Comparison of ENCODE assay signal across 11 mouse cellular contexts in the genomic region with DNA sequence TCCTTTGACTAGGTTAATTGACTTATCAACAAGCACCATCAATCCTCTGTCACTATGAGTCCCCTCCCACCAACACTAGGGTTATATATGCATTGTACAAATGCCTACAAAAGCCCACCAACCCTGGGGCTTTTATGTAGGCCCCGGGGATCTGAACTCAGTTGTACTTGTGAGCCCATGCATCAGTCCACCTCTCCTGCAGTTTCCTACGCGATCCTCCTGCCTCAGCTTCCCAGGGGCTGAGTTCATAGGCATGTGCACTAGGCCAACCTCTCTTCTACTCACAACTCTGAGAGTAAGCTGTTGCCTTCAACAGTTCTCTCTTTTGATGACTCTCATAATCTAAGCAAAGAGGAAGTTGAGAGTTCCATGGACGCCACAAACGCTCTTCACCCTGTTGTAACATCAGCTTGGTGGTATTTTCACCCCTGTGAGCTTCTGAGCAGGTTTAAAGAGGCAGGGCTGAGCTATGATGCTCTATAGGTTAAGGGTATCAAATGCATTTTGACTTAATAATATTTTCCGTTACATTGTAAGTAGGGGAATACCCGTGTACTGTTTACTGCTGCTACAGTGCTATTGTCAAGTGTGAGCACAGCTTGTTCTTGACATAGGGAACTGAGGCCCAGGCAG. TPM values are rescaled to one million over a fixed set of nuclear protein-coding genes. Genes with fewer than 3 reads are reported as not detected.
DNase-seq lines count a peak whose midpoint lies in the region; ATAC-seq and TF ChIP-seq lines count a peak whose summit lies in the region.
"Had no signal": no experiment of that assay in that cellular context is flagged by ENCODE, and none has a peak within 500 bp of the region (broad histone marks: within the 10 kb centered on the region; RNA-seq: fewer than 3 reads in every experiment).

No protein-coding gene starts in this region.

- no peak for ATAC-seq in heart, embryonic 11.5 days (replicated peaks; ENCODE audit: insufficient number of reproducible peaks, low FRiP score, low TSS enrichment)
- peak; percentile 32 for ATAC-seq in megakaryocyte progenitor cell, adult 5-6 weeks (replicated peaks; ENCODE audit: poor library complexity)
- ATAC-seq: hindbrain, embryonic 16.5 days had no signal

- WGBS in heart, embryonic 11.5 days (ENCODE audit: insufficient replicate concordance), result 88% methylated on average over 7 of the region's 7 CpGs

- no peak overlapping the region for H3K4me3 ChIP-seq in heart, embryonic 11.5 days (ENCODE audit: low read depth, low read length)
- no peak overlapping the region for H3K4me3 ChIP-seq in bone marrow macrophage, adult 2 months (ENCODE audit: insufficient read depth, low read length)
- H3K4me3 ChIP-seq: neural tube, embryonic 15.5 days had no signal

- no peaks in the 10 kb centered on the region for H3K27me3 ChIP-seq in heart, embryonic 11.5 days (ENCODE audit: control insufficient read depth, insufficient read depth, low read length)
- H3K27me3 ChIP-seq: neural tube, embryonic 15.5 days had no signal

- no peak for TF ChIP-seq CTCF in bone marrow macrophage, adult 2 months (IDR thresholded peaks at IDR 0.05; ENCODE audit: low read depth, low read length)

- no peaks in the 10 kb centered on the region for H3K9me3 ChIP-seq in heart, embryonic 11.5 days (replicated peaks; ENCODE audit: control insufficient read depth, low read length)
- H3K9me3 ChIP-seq: neural tube, embryonic 15.5 days had no signal

- H3K36me3 ChIP-seq in heart, embryonic 11.5 days (ENCODE audit: control insufficient read depth, insufficient read depth, low read length), result no peaks in the 10 kb centered on the region
- H3K36me3 ChIP-seq: neural tube, embryonic 15.5 days had no signal

- H3K27ac ChIP-seq in heart, embryonic 11.5 days (ENCODE audit: low read depth, low read length), result peak overlapping the region; percentile 48
- H3K27ac ChIP-seq in bone marrow macrophage, adult 2 months (ENCODE audit: insufficient read depth, low read depth, low read length), result peak overlapping the region; percentile 77
- H3K27ac ChIP-seq: neural tube, embryonic 15.5 days had no signal

- H3K4me1 ChIP-seq in heart, embryonic 11.5 days (ENCODE audit: control insufficient read depth, insufficient read depth, low read length), result peaks cover 39% of the 10 kb centered on the region
- peaks cover 65% of the 10 kb centered on the region for H3K4me1 ChIP-seq in bone marrow macrophage, adult 2 months (ENCODE audit: control insufficient read depth, insufficient read depth, low read length)
- H3K4me1 ChIP-seq: neural tube, embryonic 15.5 days had no signal

- H3K4me2 ChIP-seq in heart, embryonic 11.5 days, result no peak overlapping the region
- H3K4me2 ChIP-seq: neural tube, embryonic 15.5 days had no signal

- no peak for DNase-seq in heart, postnatal 4 days
- DNase-seq in A20 (ENCODE audit: low read depth, low spot score), result peak; percentile 81
- DNase-seq in right cerebral cortex, adult 18-20 months, result no peak
- no peak for DNase-seq in testis, postnatal 10 days (ENCODE audit: low spot score)
- DNase-seq in adrenal gland, postnatal 4 days (ENCODE audit: low spot score in 2 of 2), result no peak
- DNase-seq: cerebellum, adult 11 months had no signal

- no peak for TF ChIP-seq POLR2A in bone marrow macrophage, adult 2 months (IDR thresholded peaks at IDR 0.05; ENCODE audit: borderline replicate concordance, low read depth, low read length)

- H3K9ac ChIP-seq in heart, embryonic 11.5 days (ENCODE audit: low read depth, low read length), result no peak overlapping the region
- H3K9ac ChIP-seq: neural tube, embryonic 15.5 days had no signal

RNA-seq across cellular contexts. Expression of a gene that starts 29.8 kb away (rescaled TPM):
- 147 TPM in 2 replicates for polyA plus RNA-seq in heart, embryonic 11.5 days (2014; fragmentation: Nextera tagmentation; extraction: Ambion mirVana)
- total RNA-seq in heart, postnatal 4 days (2021), result 100 to 1,000 TPM; 109 to 115 TPM
- 30.6 and 37.2 TPM in 2 replicates for polyA plus RNA-seq in bone marrow macrophage, adult 2 months (2012; ENCODE audit: insufficient read depth, insufficient read length, missing spikeins)
- total RNA-seq in megakaryocyte progenitor cell, adult 5-6 weeks (2015), result 99.7 and 123 TPM in 2 replicates
- 42.2 and 48.3 TPM in 2 replicates for total RNA-seq in megakaryocyte progenitor cell, adult 5-6 weeks (2017)
- 100 to 1,000 TPM; 158 to 164 TPM for total RNA-seq in adrenal gland, postnatal 4 days (2021)

RNA-seq across cellular contexts. Expression of a gene that starts 30.4 kb away (rescaled TPM):
- 30.0 and 33.9 TPM in 2 replicates for polyA plus RNA-seq in heart, embryonic 11.5 days (2014; fragmentation: Nextera tagmentation; extraction: Ambion mirVana)
- total RNA-seq in heart, postnatal 4 days (2021), result 10 to 100 TPM; 66.9 to 69.5 TPM
- 25.8 and 32.2 TPM in 2 replicates for polyA plus RNA-seq in bone marrow macrophage, adult 2 months (2012; ENCODE audit: insufficient read depth, insufficient read length, missing spikeins)
- total RNA-seq in megakaryocyte progenitor cell, adult 5-6 weeks (2015), result 89.7 and 162 TPM in 2 replicates
- total RNA-seq in megakaryocyte progenitor cell, adult 5-6 weeks (2017), result 16.1 and 29.6 TPM in 2 replicates
- 10 to 100 TPM; 43.8 to 46.4 TPM for total RNA-seq in adrenal gland, postnatal 4 days (2021)
